Mouse (Mus musculus) stomach, postnatal 0 days (tissue): ENCODE measurements at regions not wholly inside any gene's neighbourhood (a gene's known extent, or its start where the extent isn't known, plus 50 kb on each side); places are given as distances from the start of the nearest gene placed in this dataset.

Source experiments
- CTCF ChIP-seq: IDR thresholded peaks from 2 replicates; pipeline ENCODE4 v1.5.1; 2016; ENCODE audit warnings: antibody characterized with exemption, low read depth, mild to moderate bottlenecking, moderate library complexity
- EP300 ChIP-seq: optimal IDR thresholded peaks from 2 replicates; pipeline ENCODE3; 2016; ENCODE audit warnings: antibody characterized with exemption

GRCm38 (mm10) chr12:46232359-46232758 lies 586.4 kb downstream of the Nova1 start:
- no peak for TF ChIP-seq CTCF
- TF ChIP-seq EP300 = no peak
